Mouse (Mus musculus) ovary, postnatal 36 days (tissue): ENCODE measurements around the gene Pou2f2.
"Not testable (repeated sequence)": the region's sequence is repeated elsewhere in the genome, so short reads cannot be mapped to it uniquely, and the experiment has no call there.

Experiments used
- DNase-seq: peaks from one replicate; pipeline ENCODE4 v3.0.0; 2022; ENCODE audit warnings: low spot score, mixed read lengths

Pou2f2 gene

GRCm38 (mm10) chr7:25063346-25063745, 116.2 kb downstream of the Pou2f2 start:
- DNase-seq: no peak

DNA sequence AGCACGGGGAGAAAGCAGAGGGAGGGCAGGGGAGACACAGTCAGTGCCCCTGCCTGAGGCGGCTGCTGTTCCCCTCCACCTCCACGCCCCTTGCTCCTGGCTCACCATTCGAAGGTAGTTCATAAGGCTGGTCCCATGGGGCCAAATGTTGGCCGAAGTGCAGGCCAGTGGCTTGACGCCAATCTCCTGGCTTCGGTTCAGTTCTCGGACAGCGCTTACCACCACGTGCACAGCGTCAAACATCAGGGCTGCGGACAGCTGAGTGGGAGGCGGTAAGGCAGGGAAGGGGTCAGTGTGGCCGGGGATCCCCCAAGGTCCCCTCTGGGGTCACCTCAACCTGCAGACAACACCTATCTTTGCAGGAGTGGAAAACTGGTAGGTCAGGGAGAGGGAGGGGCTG, 120.7 kb downstream of the Pou2f2 start:
- no peak for DNase-seq

DNA sequence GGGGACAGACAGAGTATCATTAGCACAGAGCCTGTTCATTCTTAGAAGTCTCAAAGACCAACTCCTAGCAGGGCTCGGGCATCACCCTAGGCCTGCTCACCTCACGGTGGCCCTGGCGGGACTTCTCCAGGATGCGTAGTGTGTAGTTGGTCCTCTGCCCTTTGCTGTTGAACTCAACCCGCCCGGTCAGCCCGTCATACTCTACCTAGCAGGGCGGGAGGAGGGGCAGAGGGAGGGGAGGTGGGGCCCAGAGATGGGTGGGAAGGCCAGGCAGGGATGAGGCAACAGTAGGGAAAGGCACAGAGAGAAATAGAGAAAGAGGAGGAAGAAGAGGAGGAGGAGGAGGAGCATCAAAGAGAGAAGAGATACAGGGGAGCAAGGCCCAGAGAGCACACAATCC, 121.1 kb downstream of the Pou2f2 start:
- no peak for DNase-seq

GRCm38 (mm10) chr7:25057888-25058287, 121.6 kb downstream of the Pou2f2 start:
- no peak for DNase-seq

- no peak for DNase-seq
These were observed 122.6 kb downstream of the Pou2f2 start for GRCm38 (mm10) chr7:25056951-25057350.

DNA sequence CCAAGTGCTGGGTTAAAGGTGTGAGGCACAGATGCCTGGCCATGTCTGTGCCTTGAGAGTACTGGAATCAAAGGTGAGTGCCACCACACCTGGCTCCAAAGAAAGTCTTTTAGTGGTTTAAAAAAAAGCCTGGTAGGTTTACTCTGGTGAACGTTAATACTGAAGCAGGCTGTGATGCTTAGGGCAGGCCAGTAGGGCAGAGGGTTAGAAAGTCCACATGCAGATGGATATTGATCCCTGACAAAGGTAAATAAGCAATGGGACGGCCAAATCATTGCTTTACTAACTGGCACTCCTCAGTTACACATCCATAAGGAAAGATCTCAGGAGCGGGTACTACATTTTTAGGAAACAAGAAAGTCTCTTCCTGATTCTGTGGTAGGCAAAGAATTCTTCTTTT, 126.9 kb downstream of the Pou2f2 start:
- no peak for DNase-seq

GRCm38 (mm10) chr7:25049295-25049930, 130.1 kb downstream of the Pou2f2 start:
- no peak for DNase-seq

- no peak for DNase-seq
These were observed 132.2 kb downstream of the Pou2f2 start for GRCm38 (mm10) chr7:25047363-25047762.

DNA sequence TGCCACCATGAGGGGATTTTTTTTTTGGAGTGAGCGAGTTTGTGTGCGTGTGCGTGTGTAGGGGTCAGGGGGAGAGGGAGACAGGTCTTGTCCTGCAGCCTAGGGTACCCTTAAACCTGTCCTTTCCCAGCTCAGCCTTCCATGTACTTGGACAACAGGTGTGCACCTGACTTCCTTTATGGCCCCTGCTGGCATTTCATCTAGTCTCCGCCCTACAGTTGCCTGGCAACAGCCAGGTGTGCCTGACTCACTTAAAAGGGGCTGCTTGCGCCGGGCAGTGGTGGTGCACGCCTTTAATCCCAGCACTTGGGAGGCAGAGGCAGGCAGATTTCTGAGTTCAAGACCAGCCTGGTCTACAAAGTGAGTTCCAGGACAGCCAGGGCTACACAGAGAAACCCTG, 134.9 kb downstream of the Pou2f2 start:
- not testable (repeated sequence) for DNase-seq

DNA sequence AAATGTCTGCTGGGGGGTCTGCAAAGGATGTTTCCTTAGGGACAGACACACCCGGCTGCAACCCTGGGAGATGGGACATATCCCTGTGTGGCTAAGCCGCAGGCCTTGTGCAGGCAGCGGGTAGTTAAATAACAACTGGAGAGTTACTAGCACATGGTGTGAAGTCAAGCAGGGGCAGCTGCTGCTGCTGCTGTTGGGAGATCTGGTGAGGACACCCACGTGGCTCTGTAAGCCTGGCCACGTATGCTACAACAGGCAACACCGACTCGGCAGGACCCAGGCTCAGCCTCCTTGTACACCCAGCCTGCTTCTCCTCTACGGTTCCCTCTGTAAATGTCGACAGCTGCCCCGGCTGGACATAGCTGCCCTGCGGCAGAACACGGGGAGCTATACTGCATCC, 137.6 kb downstream of the Pou2f2 start:
- no peak for DNase-seq
